Mouse (Mus musculus) embryonic facial prominence, embryonic 13.5 days (tissue): ENCODE measurements around the gene Gns. TPM values are rescaled to one million over a fixed set of nuclear protein-coding genes. Genes with fewer than 3 reads are reported as not detected.
A peak's percentile ranks its signal among the peaks of the same experiment; 100 is the strongest.

ENCODE experiments used
- ATAC-seq: fragments of 200-750 bp; cut with Nextera tagmentation; 2 replicates; pipeline ENCODE4 v1.8.0; 2017; ENCODE audit warnings: low read depth; ENCODE audit not compliant: insufficient number of reproducible peaks, insufficient read depth, low FRiP score, low TSS enrichment
- H3K27ac ChIP-seq: fragments of 300-500 bp; sonication (generic); 2 replicates; pipeline ENCODE4 v1.5.1; 2015; ENCODE audit warnings: moderate library complexity, mild to moderate bottlenecking, inconsistent platforms
- H3K27me3 ChIP-seq: fragments of 300-500 bp; sonication (generic); 2 replicates; pipeline ENCODE4 v1.6.1; 2015; ENCODE audit warnings: mild to moderate bottlenecking, inconsistent platforms
- H3K36me3 ChIP-seq: fragments of 300-500 bp; sonication (generic); 2 replicates; pipeline ENCODE4 v1.6.1; 2015; ENCODE audit warnings: mild to moderate bottlenecking, inconsistent platforms
- H3K4me1 ChIP-seq: fragments of 300-500 bp; sonication (generic); 2 replicates; pipeline ENCODE4 v1.6.1; 2015; ENCODE audit warnings: inconsistent platforms
- H3K4me2 ChIP-seq: fragments of 300-500 bp; sonication (generic); 2 replicates; pipeline ENCODE4 v1.6.1; 2015; ENCODE audit warnings: moderate library complexity, mild to moderate bottlenecking, inconsistent platforms
- H3K4me3 ChIP-seq: fragments of 300-500 bp; sonication (generic); 2 replicates; pipeline ENCODE4 v1.5.1; 2015; ENCODE audit warnings: mild to moderate bottlenecking, inconsistent platforms
- H3K9ac ChIP-seq: fragments of 300-500 bp; sonication (generic); 2 replicates; pipeline ENCODE4 v1.6.1; 2015; ENCODE audit warnings: mild to moderate bottlenecking, inconsistent platforms
- H3K9me3 ChIP-seq: fragments of 300-500 bp; sonication (generic); 2 replicates; pipeline ENCODE4 v1.6.1; 2016; ENCODE audit warnings: inconsistent platforms
- WGBS: fragments of 180-500 bp; shearing (Covaris S2); methylation state at CpG from one replicate; pipeline ENCODE4 v1.1.7; 2015; ENCODE audit warnings: mixed read lengths; 5-methylcytosine and 5-hydroxymethylcytosine counted together
- polyA plus RNA-seq: library from polyadenylated mRNA; unstranded; fragments of >200 nt; fragmentation: Nextera tagmentation; extraction: Ambion mirVana; gene quantifications from 2 replicates; pipeline ENCODE4 v1.2.1, GENCODE M21; 2015

Gns gene
- polyA plus RNA-seq, 1 experiment from 2014 or later, result 48.5 TPM

- Histone ChIP-seq H3K9me3 (no peaks in the 10 kb centered on the region), H3K27ac (0 out of 2 replicates have a peak overlapping the region, but pooled peaks have one; percentile 9), H3K36me3 (peaks cover 4% of the 10 kb centered on the region; the same call in 1 of the 2 replicates), H3K27me3 (no peaks in the 10 kb centered on the region), H3K4me3 (no peak overlapping the region), H3K4me2 (no peak overlapping the region), H3K4me1 (peaks cover 85% of the 10 kb centered on the region), H3K9ac (no peak overlapping the region)
- 72% methylated on average over 14 of the region's 14 CpGs for WGBS
- ATAC-seq, result no peak
These were observed 60.7 kb downstream of the Gns start for GRCm38 (mm10) chr10:121425506-121426025.

- Histone ChIP-seq H3K4me1 (peaks cover 87% of the 10 kb centered on the region), H3K36me3 (peaks cover 4% of the 10 kb centered on the region; the same call in 1 of the 2 replicates), H3K9ac (no peak overlapping the region), H3K4me3 (no peak overlapping the region), H3K4me2 (no peak overlapping the region), H3K9me3 (no peaks in the 10 kb centered on the region), H3K27me3 (no peaks in the 10 kb centered on the region), H3K27ac (peak overlapping the region; percentile 76; the same call in 1 of the 2 replicates)
- ATAC-seq, result no peak
- 41% methylated on average over 5 of the region's 5 CpGs for WGBS
These were observed 61.7 kb downstream of the Gns start for GRCm38 (mm10) chr10:121426458-121427070.

- H3K36me3 ChIP-seq, result peaks cover 4% of the 10 kb centered on the region; the same call in 1 of the 2 replicates
- 60% methylated on average over 5 of the region's 5 CpGs for WGBS
- peak overlapping the region; percentile 76; the same call in 1 of the 2 replicates for H3K27ac ChIP-seq
These were observed 62.2 kb downstream of the Gns start for GRCm38 (mm10) chr10:121427136-121427535.

GRCm38 (mm10) chr10:121428011-121428711, 63.3 kb downstream of the Gns start:
- H3K4me3 ChIP-seq, result no peak overlapping the region
- ATAC-seq, result no peak
- H3K4me2 ChIP-seq, result no peak overlapping the region
- WGBS, result 79% methylated on average over 15 of the region's 15 CpGs
- H3K9me3 ChIP-seq, result no peaks in the 10 kb centered on the region
- peaks cover 93% of the 10 kb centered on the region for H3K4me1 ChIP-seq
- peak overlapping the region; percentile 76 for H3K27ac ChIP-seq
- no peak overlapping the region for H3K9ac ChIP-seq
- H3K36me3 ChIP-seq, result peaks cover 4% of the 10 kb centered on the region; the same call in 1 of the 2 replicates
- no peaks in the 10 kb centered on the region for H3K27me3 ChIP-seq

More at GRCm38 (mm10) chr10:121427136-121427535, 62.2 kb downstream of the Gns start:
- Histone ChIP-seq H3K9me3 (no peaks in the 10 kb centered on the region), H3K4me1 (peaks cover 89% of the 10 kb centered on the region), H3K4me3 (no peak overlapping the region), H3K27me3 (no peaks in the 10 kb centered on the region), H3K4me2 (no peak overlapping the region), H3K9ac (no peak overlapping the region)
- no peak for ATAC-seq

- Histone ChIP-seq H3K9ac (no peak overlapping the region), H3K4me1 (peaks cover 89% of the 10 kb centered on the region), H3K27me3 (no peaks in the 10 kb centered on the region), H3K9me3 (no peaks in the 10 kb centered on the region), H3K4me3 (no peak overlapping the region), H3K36me3 (no peaks in the 10 kb centered on the region), H3K4me2 (no peak overlapping the region), H3K27ac (peak overlapping the region; percentile 76; the same call in 1 of the 2 replicates)
- peak; percentile 49; the same call in 1 of the 2 replicates for ATAC-seq
- 20% methylated on average over 2 of the region's 2 CpGs for WGBS
These were observed 64.2 kb downstream of the Gns start for GRCm38 (mm10) chr10:121429089-121429488.

- Histone ChIP-seq H3K9ac (peak overlapping the region; percentile 58; the same call in 1 of the 2 replicates), H3K36me3 (no peaks in the 10 kb centered on the region), H3K4me3 (no peak overlapping the region), H3K9me3 (no peaks in the 10 kb centered on the region), H3K27ac (peak overlapping the region; percentile 76), H3K4me1 (peaks cover 90% of the 10 kb centered on the region), H3K27me3 (no peaks in the 10 kb centered on the region), H3K4me2 (peak overlapping the region; percentile 43)
- ATAC-seq, result no peak
- 37% methylated on average over 8 of the region's 8 CpGs for WGBS
These were observed 64.7 kb downstream of the Gns start for GRCm38 (mm10) chr10:121429581-121429980.

- Histone ChIP-seq H3K27me3 (no peaks in the 10 kb centered on the region), H3K27ac (peak overlapping the region; percentile 76), H3K9me3 (no peaks in the 10 kb centered on the region), H3K9ac (peak overlapping the region; percentile 58), H3K36me3 (no peaks in the 10 kb centered on the region), H3K4me1 (peaks cover 93% of the 10 kb centered on the region), H3K4me2 (peak overlapping the region; percentile 43), H3K4me3 (no peak overlapping the region; the same call in 1 of the 2 replicates)
- WGBS, result 17% methylated on average over 14 of the region's 14 CpGs
- ATAC-seq, result no peak
These were observed 65.2 kb downstream of the Gns start for GRCm38 (mm10) chr10:121429981-121430682.

GRCm38 (mm10) chr10:121430764-121431540, 66.1 kb downstream of the Gns start:
- H3K4me3 ChIP-seq, result no peak overlapping the region
- H3K4me2 ChIP-seq, result peak overlapping the region; percentile 43; the same call in 1 of the 2 replicates
- H3K27ac ChIP-seq, result peak overlapping the region; percentile 76
- H3K36me3 ChIP-seq, result no peaks in the 10 kb centered on the region
- peak overlapping the region; percentile 58; the same call in 1 of the 2 replicates for H3K9ac ChIP-seq
- no peaks in the 10 kb centered on the region for H3K27me3 ChIP-seq
- H3K9me3 ChIP-seq, result no peaks in the 10 kb centered on the region
- no peak for ATAC-seq
- 60% methylated on average over 15 of the region's 15 CpGs for WGBS
- H3K4me1 ChIP-seq, result peaks cover 93% of the 10 kb centered on the region

GRCm38 (mm10) chr10:121432041-121432634, 67.2 kb downstream of the Gns start:
- Histone ChIP-seq H3K9ac (no peak overlapping the region), H3K27ac (peak overlapping the region; percentile 75), H3K9me3 (no peaks in the 10 kb centered on the region), H3K27me3 (no peaks in the 10 kb centered on the region), H3K4me1 (peaks cover 94% of the 10 kb centered on the region), H3K36me3 (no peaks in the 10 kb centered on the region), H3K4me3 (no peak overlapping the region), H3K4me2 (0 out of 2 replicates have a peak overlapping the region, but pooled peaks have one; percentile 16)
- no peak for ATAC-seq
- 51% methylated on average over 12 of the region's 12 CpGs for WGBS

- H3K4me3 ChIP-seq, result no peak overlapping the region
- 23% methylated on average over 16 of the region's 16 CpGs for WGBS
- no peaks in the 10 kb centered on the region for H3K36me3 ChIP-seq
- ATAC-seq, result no peak
- peak overlapping the region; percentile 75 for H3K27ac ChIP-seq
- H3K4me1 ChIP-seq, result peaks cover 89% of the 10 kb centered on the region
- no peaks in the 10 kb centered on the region for H3K27me3 ChIP-seq
- H3K9ac ChIP-seq, result peak overlapping the region; percentile 44; the same call in 1 of the 2 replicates
- H3K4me2 ChIP-seq, result peak overlapping the region; percentile 16
- no peaks in the 10 kb centered on the region for H3K9me3 ChIP-seq
These were observed 67.9 kb downstream of the Gns start for GRCm38 (mm10) chr10:121432635-121433280.
